Comparison of ENCODE assay signal across 8 mouse cellular contexts in genomic region chr3:142743973-142744898, GRCm38 (mm10). TPM values are rescaled to one million over a fixed set of nuclear protein-coding genes. Genes with fewer than 3 reads are reported as not detected.
DNase-seq lines count a peak whose midpoint lies in the region; ATAC-seq and TF ChIP-seq lines count a peak whose summit lies in the region.
"Had no signal": no experiment of that assay in that cellular context is flagged by ENCODE, and none has a peak within 500 bp of the region (broad histone marks: within the 10 kb centered on the region; RNA-seq: fewer than 3 reads in every experiment).

No protein-coding gene starts in this region.

- ATAC-seq in granulocyte monocyte progenitor cell, adult 5-6 weeks (replicated peaks; ENCODE audit: poor library complexity, severe bottlenecking) = peak; percentile 80
- peak; percentile 41 for ATAC-seq in midbrain, embryonic 12.5 days (ENCODE audit: low FRiP score, low read depth)

- peak; percentile 59 to 61 for DNase-seq in B cell, adult 2 months
- peak in 1 of 2 experiments; percentile 24 for DNase-seq in cerebellum, adult 2 months
- peak; percentile 71 for DNase-seq in kidney, postnatal 36 days
- DNase-seq in thymus, postnatal 14 days = peak; percentile 45

- TF ChIP-seq POLR2A in cerebellum, adult 2 months (IDR thresholded peaks at IDR 0.05; ENCODE audit: borderline replicate concordance, insufficient read depth, low read length) = no peak

- peaks cover 5% of the 10 kb centered on the region; the same call in 1 of the 2 replicates for H3K36me3 ChIP-seq in E14TG2a.4 (ENCODE audit: insufficient read depth, low read length)
- no peaks in the 10 kb centered on the region for H3K36me3 ChIP-seq in midbrain, embryonic 12.5 days
- H3K36me3 ChIP-seq: limb, embryonic 12.5 days had no signal

- no peak overlapping the region for H3K4me2 ChIP-seq in midbrain, embryonic 12.5 days (replicated peaks)
- H3K4me2 ChIP-seq: limb, embryonic 12.5 days had no signal

- H3K9ac ChIP-seq in midbrain, embryonic 12.5 days (replicated peaks) = no peak overlapping the region
- H3K9ac ChIP-seq: limb, embryonic 12.5 days had no signal

- H3K4me1 ChIP-seq in E14TG2a.4 (replicated peaks; ENCODE audit: low read depth, low read length) = peaks cover 19% of the 10 kb centered on the region
- H3K4me1 ChIP-seq in cerebellum, adult 2 months (ENCODE audit: control insufficient read depth, insufficient read depth, low read length) = no peaks in the 10 kb centered on the region
- H3K4me1 ChIP-seq in midbrain, embryonic 12.5 days = no peaks in the 10 kb centered on the region
- H3K4me1 ChIP-seq: limb, embryonic 12.5 days had no signal

- H3K27ac ChIP-seq in cerebellum, adult 2 months (ENCODE audit: insufficient read depth, low read length) = no peak overlapping the region
- H3K27ac ChIP-seq in midbrain, embryonic 12.5 days (replicated peaks) = no peak overlapping the region
- H3K27ac ChIP-seq: limb, embryonic 12.5 days had no signal

- H3K4me3 ChIP-seq in E14TG2a.4 (replicated peaks; ENCODE audit: low read length) = 0 out of 2 replicates have a peak overlapping the region, but pooled peaks have one; percentile 4
- H3K4me3 ChIP-seq in cerebellum, adult 2 months (replicated peaks; ENCODE audit: insufficient read depth, low read depth, low read length) = no peak overlapping the region
- H3K4me3 ChIP-seq in midbrain, embryonic 12.5 days = no peak overlapping the region
- H3K4me3 ChIP-seq: limb, embryonic 12.5 days had no signal

- TF ChIP-seq CTCF in E14TG2a.4 (conservative IDR thresholded peaks at IDR 0.05; ENCODE audit: low read length) = peak; percentile 81
- peak; percentile 71 for TF ChIP-seq CTCF in cerebellum, adult 2 months (IDR thresholded peaks at IDR 0.05; ENCODE audit: borderline replicate concordance, insufficient read depth, low read depth, low read length)

- WGBS in cerebellum, adult 2 months = 59% methylated on average over 21 of the region's 21 CpGs
- 61% methylated on average over 21 of the region's 21 CpGs for WGBS in midbrain, embryonic 12.5 days

- H3K27me3 ChIP-seq in E14TG2a.4 (ENCODE audit: insufficient read depth, low read length) = no peaks in the 10 kb centered on the region
- no peaks in the 10 kb centered on the region for H3K27me3 ChIP-seq in cerebellum, adult 2 months (ENCODE audit: control insufficient read depth, insufficient read depth, low read length)
- H3K27me3 ChIP-seq in midbrain, embryonic 12.5 days = no peaks in the 10 kb centered on the region
- H3K27me3 ChIP-seq: limb, embryonic 12.5 days had no signal

- H3K9me3 ChIP-seq in E14TG2a.4 (ENCODE audit: low read length) = no peaks in the 10 kb centered on the region
- no peaks in the 10 kb centered on the region for H3K9me3 ChIP-seq in midbrain, embryonic 12.5 days
- H3K9me3 ChIP-seq: limb, embryonic 12.5 days had no signal

RNA-seq across cellular contexts. Expression of gene Gtf2b, which starts 20.6 kb away (rescaled TPM):
- 46.8 and 47.9 TPM in 2 replicates for polyA plus RNA-seq in cerebellum, adult 2 months (2012; rRNA removed)
- 66.2 and 75.2 TPM in 2 replicates for total RNA-seq in granulocyte monocyte progenitor cell, adult 5-6 weeks (2014; fragmentation: Nextera tagmentation)
- total RNA-seq in granulocyte monocyte progenitor cell, adult 5-6 weeks (2017) = 127 and 139 TPM in 2 replicates
- 91.8 and 95.1 TPM in 2 replicates for polyA plus RNA-seq in midbrain, embryonic 12.5 days (2016; fragmentation: Nextera tagmentation; extraction: Ambion mirVana)

RNA-seq across cellular contexts. Expression of gene Kyat3, which starts 43.4 kb away (rescaled TPM):
- polyA plus RNA-seq in cerebellum, adult 2 months (2012; rRNA removed) = 6.5 and 7.7 TPM in 2 replicates
- 33.4 and 57.5 TPM in 2 replicates for total RNA-seq in granulocyte monocyte progenitor cell, adult 5-6 weeks (2014; fragmentation: Nextera tagmentation)
- 34.3 and 45.1 TPM in 2 replicates for total RNA-seq in granulocyte monocyte progenitor cell, adult 5-6 weeks (2017)
- polyA plus RNA-seq in midbrain, embryonic 12.5 days (2016; fragmentation: Nextera tagmentation; extraction: Ambion mirVana) = 6.9 and 7.9 TPM in 2 replicates
